Mouse (Mus musculus) spleen, adult 18-20 months (tissue): ENCODE data around the gene Gm21760.
"Not testable (repeated sequence)": the region's sequence is repeated elsewhere in the genome, so short reads cannot be mapped to it uniquely, and the experiment has no call there.

Experiments
- DNase-seq, 2 experiments: peaks; one replicate each; pipeline ENCODE4 v3.0.0; 2022; ENCODE audit warnings: mixed read lengths in 2 of 2

Gene Gm21760

GRCm38 (mm10) chrY:80133479-80133878 is at the start of gene Gm21760:
Gene Gm21760 (plus strand): TSS chrY:80133779.
- DNase-seq, result not testable (repeated sequence)
